Mouse (Mus musculus) cerebellum, adult 2 months (tissue): ENCODE measurements around the gene Dgkb.

Experiments
- CTCF ChIP-seq: fragments of 200-500 bp; IDR thresholded peaks from 2 replicates; pipeline ENCODE4 v1.5.1; 2011; ENCODE audit warnings: low read depth, mild to moderate bottlenecking, control low read depth, low read length, moderate library complexity, borderline replicate concordance; ENCODE audit not compliant: insufficient read depth
- POLR2A ChIP-seq: fragments of 200-500 bp; IDR thresholded peaks from 2 replicates; pipeline ENCODE4 v1.6.1; 2011; ENCODE audit warnings: low read length, control low read depth, borderline replicate concordance; ENCODE audit not compliant: insufficient read depth

GRCm38 (mm10) chr12:38387654-38388053, 570.1 kb downstream of the Dgkb start:
- TF ChIP-seq POLR2A (no peak), CTCF (no peak)
